Mouse (Mus musculus): Measurements from ENCODE around the gene Syt12.
"Not testable (repeated sequence)": the region's sequence is repeated elsewhere in the genome, so short reads cannot be mapped to it uniquely, and the experiment has no call there.

Gene Syt12

DNA sequence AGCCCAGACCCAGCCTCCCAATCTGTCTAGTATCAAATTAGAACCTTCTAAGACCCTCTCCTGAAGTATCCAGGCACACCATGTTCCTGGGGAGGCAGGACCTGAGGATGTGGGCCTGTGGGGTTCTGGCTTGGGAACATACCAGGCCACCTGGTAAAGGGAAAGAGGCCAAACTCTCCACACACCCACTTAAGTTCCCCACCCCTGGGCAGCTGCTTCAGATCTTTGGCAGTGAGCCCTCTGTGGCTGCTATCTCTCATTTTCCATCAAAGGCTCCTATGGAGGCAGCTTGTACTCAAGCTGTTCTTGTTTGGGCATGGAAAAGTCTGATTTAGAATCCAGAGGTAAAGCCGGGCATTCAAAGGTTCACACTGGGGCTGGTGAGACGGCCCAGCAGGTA lies 10.6 kb upstream of the Syt12 start:
- DNase-seq, result no peak

DNA sequence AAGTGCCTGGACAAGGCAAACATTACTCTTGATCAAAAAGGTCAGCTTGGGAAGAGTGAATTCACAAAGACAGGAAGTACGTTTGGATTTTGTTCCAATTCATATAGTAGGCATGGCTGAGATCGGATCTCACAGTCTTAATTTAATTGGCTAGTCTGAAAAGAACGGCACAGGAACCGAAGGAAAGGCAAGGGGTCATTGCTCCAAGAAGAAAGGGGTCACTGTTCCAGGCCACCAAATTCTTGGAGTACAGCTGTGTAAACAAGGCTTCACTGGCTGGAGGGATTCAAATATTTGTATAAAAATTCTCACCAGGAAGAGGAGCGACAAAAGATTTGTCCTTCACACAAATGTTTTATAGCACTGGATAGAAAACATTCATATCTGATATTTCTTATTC lies 7.8 kb upstream of the Syt12 start:
- DNase-seq, result no peak

GRCm38 (mm10) chr19:4482111-4482859 lies 5.0 kb upstream of the Syt12 start:
- no peak for DNase-seq

- DNase-seq, result no peak
Measured at GRCm38 (mm10) chr19:4481326-4481725, 4.1 kb upstream of the Syt12 start.

- no peak for DNase-seq
Measured at GRCm38 (mm10) chr19:4480041-4480440, 2.8 kb upstream of the Syt12 start.

GRCm38 (mm10) chr19:4478190-4478516 lies 906 bp upstream of the Syt12 start:
- no peak for DNase-seq

GRCm38 (mm10) chr19:4476601-4477257 lies 518 bp downstream of the Syt12 start:
- peak; percentile 62 for DNase-seq

DNA sequence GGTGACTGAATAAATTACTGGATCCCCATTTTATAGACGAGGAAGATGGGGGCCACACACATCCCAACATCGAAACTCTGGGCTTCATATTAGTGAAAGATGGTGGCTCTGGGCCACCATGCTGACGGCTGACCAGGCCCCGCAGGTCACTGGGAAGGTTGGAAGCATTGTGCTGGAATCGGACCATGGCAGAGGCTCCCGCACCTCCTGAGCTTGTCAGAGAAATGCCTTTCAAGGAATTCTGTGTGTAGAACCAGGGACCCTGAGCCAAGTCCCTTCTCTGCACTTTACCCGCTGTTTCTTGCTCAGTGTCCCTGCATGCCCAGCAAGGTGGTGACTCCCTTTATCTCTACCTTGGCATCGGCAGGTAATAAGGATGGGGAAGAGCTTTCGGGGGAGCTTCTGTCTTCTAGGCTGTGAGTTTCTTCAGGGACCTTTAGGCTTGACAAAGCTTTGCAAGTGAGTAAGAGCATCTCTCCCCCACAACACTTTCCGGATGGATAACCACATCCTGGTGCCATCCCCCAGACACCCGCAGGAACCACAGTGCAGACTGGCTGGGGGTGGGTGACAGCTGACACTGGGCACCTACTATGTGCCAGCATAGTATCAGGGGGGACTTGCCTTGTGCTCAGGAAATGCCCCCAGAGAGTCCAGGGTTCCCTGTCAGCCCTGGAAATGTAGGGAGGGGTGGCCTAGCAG lies 1.9 kb downstream of the Syt12 start:
- DNase-seq, result no peak

DNA sequence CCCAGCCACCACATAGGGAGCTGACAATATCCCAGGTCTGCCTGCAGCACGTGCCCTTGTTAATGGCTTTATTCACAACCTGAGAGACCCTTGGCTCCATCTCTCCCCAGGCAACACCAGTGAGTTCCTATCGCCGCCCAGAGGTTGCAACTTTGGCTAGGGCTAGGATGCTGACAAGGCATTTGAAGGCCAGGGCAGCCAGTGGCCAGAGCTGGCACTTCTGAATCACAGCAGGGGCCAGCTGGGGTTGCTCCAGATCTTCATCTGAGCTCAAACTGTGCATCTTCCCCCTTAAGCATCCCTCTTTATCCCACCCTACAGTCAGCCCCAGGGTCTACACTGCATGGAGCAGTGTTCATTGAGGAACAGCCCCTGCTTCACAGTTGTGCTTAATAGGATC lies 2.5 kb downstream of the Syt12 start:
- DNase-seq, result no peak

DNA sequence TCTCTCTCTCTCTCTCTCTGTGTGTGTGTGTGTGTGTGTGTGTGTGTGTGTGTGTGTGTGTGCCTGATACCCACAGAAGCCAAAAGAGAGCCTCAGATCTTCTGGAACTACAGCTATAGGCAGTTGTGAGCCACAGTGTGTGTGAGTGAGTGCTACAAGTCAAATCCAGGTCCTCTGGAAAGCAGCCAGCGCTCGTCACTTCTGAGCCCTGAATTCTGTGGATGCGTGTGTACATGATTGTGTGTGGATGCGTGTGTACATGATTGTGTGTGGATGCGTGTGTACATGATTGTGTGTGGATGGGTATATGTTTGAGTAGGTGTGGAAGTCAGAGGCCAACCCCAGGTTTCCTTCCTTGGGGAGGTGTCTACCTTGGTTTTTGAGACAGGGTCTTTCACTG lies 3.7 kb downstream of the Syt12 start:
- DNase-seq, result no peak

GRCm38 (mm10) chr19:4468363-4468762 lies 8.9 kb downstream of the Syt12 start:
- no peak for DNase-seq

DNA sequence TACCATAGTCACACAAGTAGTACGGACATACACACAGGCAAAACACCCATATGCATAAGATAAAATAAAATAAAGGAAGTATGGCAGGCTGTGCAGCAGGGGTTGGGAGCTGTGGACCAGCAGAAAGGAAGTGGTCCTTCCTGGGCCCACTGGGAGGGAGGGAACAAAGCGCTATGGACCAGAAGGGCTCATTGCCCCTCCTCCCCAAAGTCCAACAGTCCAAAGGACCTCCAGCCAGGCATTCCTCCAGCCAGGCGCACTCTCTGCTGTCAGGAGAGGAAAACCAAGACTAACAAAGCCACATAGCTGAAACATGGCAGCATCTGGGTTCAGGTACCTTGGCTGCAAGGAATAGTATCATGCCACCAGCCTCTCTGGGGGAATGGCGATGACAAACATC lies 12.6 kb downstream of the Syt12 start:
- DNase-seq, result no peak

- DNase-seq, result no peak
Measured at GRCm38 (mm10) chr19:4461981-4462380, 15.3 kb downstream of the Syt12 start.

GRCm38 (mm10) chr19:4456227-4456626 lies 21.0 kb downstream of the Syt12 start:
- peak; percentile 68 for DNase-seq

GRCm38 (mm10) chr19:4455071-4455800 lies 22.0 kb downstream of the Syt12 start:
- DNase-seq, result no peak

DNA sequence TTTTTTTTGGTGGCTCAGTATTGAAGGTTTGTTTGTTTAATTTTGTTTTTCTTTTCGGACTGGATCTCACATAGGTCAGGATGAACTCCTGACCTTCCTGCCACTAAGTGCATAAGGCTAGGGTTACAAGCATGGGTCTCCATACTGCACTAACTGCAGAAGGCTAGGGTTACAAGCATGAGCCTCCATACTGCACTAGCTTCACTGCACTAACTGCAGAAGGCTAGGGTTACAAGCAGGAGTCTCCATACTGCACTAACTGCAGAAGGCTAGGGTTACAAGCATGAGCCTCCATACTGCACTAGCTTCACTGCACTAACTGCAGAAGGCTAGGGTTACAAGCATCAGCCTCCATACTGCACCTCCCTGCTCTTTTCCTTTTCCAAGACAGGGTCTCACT lies 23.2 kb downstream of the Syt12 start:
- not testable (repeated sequence) for DNase-seq

GRCm38 (mm10) chr19:4452525-4452924 lies 24.7 kb downstream of the Syt12 start:
- no peak for DNase-seq

- DNase-seq, result no peak
Measured at GRCm38 (mm10) chr19:4451965-4452364, 25.3 kb downstream of the Syt12 start.

GRCm38 (mm10) chr19:4451098-4451497 lies 26.1 kb downstream of the Syt12 start:
- no peak for DNase-seq

DNA sequence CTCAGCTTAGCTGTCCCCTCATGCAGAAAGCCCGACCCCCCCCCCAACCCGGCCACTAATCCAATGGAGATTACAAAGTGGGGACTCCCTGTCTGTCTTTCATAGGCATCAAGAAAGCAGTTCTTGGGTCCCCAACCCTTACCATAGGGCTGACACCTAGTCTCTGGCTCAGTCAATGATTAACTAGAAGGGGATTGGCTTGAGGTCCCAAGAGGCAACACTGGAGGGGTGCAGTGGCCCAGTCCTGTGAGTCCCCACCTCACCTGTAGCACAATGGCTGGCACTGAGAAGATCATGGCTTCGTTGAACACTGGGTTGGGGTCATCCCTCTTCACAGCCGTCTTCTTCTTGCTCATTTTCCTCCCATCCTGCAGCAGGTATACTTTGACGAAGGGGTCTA lies 26.6 kb downstream of the Syt12 start:
- DNase-seq, result no peak

GRCm38 (mm10) chr19:4449230-4449629 lies 28.0 kb downstream of the Syt12 start:
- no peak for DNase-seq

- DNase-seq, result no peak
Measured at GRCm38 (mm10) chr19:4447445-4447844, 29.8 kb downstream of the Syt12 start.

DNA sequence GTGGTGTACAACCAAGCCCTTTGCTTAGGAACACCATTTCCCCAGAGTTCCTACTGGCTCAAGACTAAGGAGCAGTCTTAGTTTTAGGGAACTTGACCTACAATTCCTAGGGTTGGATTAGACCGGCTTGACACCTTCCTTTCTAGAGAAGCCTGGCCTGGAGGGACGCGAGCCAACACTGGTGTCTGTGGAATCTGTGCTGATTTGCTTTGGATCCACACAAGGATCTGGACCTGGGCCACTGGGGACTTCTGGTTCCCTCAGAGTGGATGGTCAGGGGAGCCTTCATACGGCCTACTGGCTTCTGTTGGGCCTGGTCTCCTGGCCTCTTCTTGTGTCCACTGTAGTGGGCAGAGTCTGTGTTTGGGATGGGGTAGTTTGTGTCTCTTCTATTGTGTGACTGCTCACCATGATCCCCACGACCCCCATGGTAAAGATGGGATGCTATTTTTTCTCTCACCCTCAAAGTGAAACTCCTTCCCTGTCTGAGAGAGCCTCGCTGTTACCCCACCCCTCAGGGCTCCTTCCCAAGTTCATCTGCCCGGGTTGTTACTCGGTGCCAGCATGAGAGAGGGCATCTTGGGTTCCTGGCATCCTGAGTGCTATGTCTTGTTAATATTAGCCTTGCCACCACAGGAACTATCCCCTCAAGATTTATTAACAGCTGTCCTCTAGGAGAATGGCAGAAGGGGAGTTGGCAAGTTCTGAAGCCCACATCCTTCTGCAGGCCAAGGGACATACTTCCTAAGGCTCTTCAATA lies 30.4 kb downstream of the Syt12 start:
- no peak for DNase-seq

Data from right cerebral cortex, postnatal 4 days (tissue).